Mouse (Mus musculus): ENCODE measurements around the gene Pitpnm1.

GRCm38 (mm10) chr19:4124432-4124831 lies 24.6 kb downstream of the Pitpnm1 start:
- TF ChIP-seq ETS1 (IDR thresholded peaks at IDR 0.05; ENCODE audit: low read depth, low read length) (no peak), CTCF (IDR thresholded peaks at IDR 0.05 in 2 of 3, conservative IDR thresholded peaks at IDR 0.05 in 1 of 3; ENCODE audit: control insufficient read depth in 1 of 3, insufficient read depth in 1 of 3, low read depth in 2 of 3, low read length in 3 of 3, poor library complexity in 1 of 3, severe bottlenecking in 1 of 3) (no peak), POLR2A (IDR thresholded peaks at IDR 0.05; ENCODE audit: control insufficient read depth in 1 of 2, insufficient read depth in 1 of 2, low read depth in 1 of 2, low read length in 2 of 2, poor library complexity in 1 of 2) (no peak), MYC (IDR thresholded peaks at IDR 0.05; ENCODE audit: low read depth, low read length) (no peak), POLR2AphosphoS2 (IDR thresholded peaks at IDR 0.05; ENCODE audit: low read length) (no peak), TBP (IDR thresholded peaks at IDR 0.05; ENCODE audit: low read depth, low read length) (no peak)
